Mouse (Mus musculus): ENCODE results near the gene Klhl12. TPM values are rescaled to one million over a fixed set of nuclear protein-coding genes. Genes with fewer than 3 reads are reported as not detected.

The Klhl12 gene
- polyA plus RNA-seq, 1 experiment from 2014 or later = 17.4 TPM

DNA sequence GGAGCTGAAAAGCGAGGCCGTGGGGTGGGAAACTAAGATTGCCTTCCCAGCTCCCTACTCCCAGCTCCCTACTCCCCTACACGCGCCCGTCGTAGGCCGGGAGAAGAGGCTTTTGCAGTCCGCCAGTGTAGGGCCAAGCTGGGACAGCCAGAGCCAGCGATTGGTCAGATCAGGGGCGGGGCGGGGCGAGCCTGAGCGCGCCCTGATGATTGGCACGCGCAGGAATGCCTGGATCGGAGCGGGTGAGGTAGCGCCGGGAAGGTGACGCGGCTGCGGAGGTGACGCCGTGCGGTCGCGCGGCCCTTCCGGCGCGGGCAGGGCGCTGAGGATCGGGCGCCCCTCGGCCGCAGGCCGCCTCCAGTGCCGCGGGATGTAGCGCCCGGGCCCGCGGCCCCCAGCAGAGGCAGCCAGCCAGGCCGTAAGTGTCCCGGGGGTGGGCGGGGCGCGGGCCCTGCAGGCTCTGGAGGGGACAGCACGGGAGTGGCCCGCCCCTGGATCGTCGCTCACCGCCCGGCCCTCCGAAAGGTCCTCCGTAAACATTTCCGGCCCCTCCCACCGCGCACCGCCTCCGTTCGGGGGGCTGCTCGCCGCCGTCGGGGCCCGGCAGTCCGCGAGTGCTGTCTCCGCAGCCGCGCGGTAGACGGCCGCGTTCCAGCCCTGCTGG lies 40.0 kb upstream of the Klhl12 start, which contains the start of gene Adipor1:
Adipor1 (plus strand) TSS at position 211 of the 664 bp plus-strand sequence.
- Histone ChIP-seq H3K9me3 (ENCODE audit: control insufficient read depth, low read length) (no peaks in the 10 kb centered on the region), H3K9ac (ENCODE audit: low read length) (peak within 1 kb of the TSS; percentile 89), H3K4me2 (ENCODE audit: low read length) (peak within 1 kb of the TSS; percentile 74), H3K27ac (replicated peaks in 1 of 2; ENCODE audit: control insufficient read depth in 1 of 2, insufficient read depth in 1 of 2, low read depth in 2 of 2, low read length in 2 of 2) (peak within 1 kb of the TSS; percentile 87 to 95), H3K36me3 (ENCODE audit: control insufficient read depth, insufficient read depth, low read length) (peaks cover 21% of the 10 kb centered on the region), H3K27me3 (ENCODE audit: control insufficient read depth, insufficient read depth, low read length) (no peaks in the 10 kb centered on the region), H3K4me3 (ENCODE audit: control insufficient read depth in 1 of 2, insufficient read depth in 1 of 2, low read depth in 1 of 2, low read length in 2 of 2) (peak within 1 kb of the TSS; percentile 90 to 96), H3K4me1 (ENCODE audit: control insufficient read depth in 2 of 2, insufficient read depth in 2 of 2, low read length in 2 of 2) (peaks cover 11 to 43% of the 10 kb centered on the region in 2 experiments)
- under 1% methylated on average over 71 of the region's 77 CpGs for WGBS
- ATAC-seq (ENCODE audit: insufficient number of reproducible peaks, insufficient read depth, low FRiP score, low read depth) = peak; percentile 99

DNA sequence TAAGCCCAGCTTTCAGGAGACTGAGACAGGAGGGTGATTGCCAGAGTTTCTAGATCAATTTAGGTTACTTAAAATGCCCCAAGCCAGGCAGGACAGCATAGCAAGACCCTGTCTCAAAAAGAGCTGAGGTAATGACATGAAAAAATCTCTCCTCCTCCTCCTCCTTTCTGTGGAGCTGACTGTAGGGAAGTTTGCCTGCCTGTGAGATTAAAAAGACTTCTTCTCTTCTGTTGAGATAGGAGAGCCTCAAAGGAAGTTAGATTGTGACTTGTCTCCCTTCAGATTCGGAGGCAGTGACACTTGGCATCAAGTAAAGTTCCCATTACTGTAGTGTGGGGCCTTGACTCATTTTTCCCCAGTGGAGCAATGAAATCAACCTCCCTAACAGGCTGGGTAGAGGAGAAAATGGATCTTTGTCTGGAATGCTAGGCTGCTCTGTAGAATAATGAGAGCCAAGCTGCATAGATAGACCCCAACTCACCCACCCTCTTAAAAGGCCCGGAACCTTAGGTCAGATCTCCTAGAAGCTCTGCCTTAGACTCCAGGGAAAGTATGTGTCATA lies 36.8 kb upstream of the Klhl12 start:
- Histone ChIP-seq H3K4me2 (ENCODE audit: low read length) (no peak overlapping the region), H3K27me3 (ENCODE audit: control insufficient read depth, insufficient read depth, low read length) (no peaks in the 10 kb centered on the region), H3K9ac (ENCODE audit: low read length) (no peak overlapping the region), H3K36me3 (ENCODE audit: control insufficient read depth, insufficient read depth, low read length) (peaks cover 9% of the 10 kb centered on the region), H3K4me1 (ENCODE audit: control insufficient read depth in 2 of 2, insufficient read depth in 2 of 2, low read length in 2 of 2) (peaks cover 11 to 50% of the 10 kb centered on the region in 2 experiments), H3K9me3 (ENCODE audit: control insufficient read depth, low read length) (no peaks in the 10 kb centered on the region), H3K4me3 (ENCODE audit: control insufficient read depth in 1 of 2, insufficient read depth in 1 of 2, low read depth in 1 of 2, low read length in 2 of 2) (no peak overlapping the region), H3K27ac (replicated peaks in 1 of 2; ENCODE audit: control insufficient read depth in 1 of 2, insufficient read depth in 1 of 2, low read depth in 2 of 2, low read length in 2 of 2) (peak overlapping the region; percentile 3 to 35; a peak in 1 of 4 replicates)
- 51% methylated on average over 2 of the region's 2 CpGs for WGBS
- ATAC-seq (ENCODE audit: insufficient number of reproducible peaks, insufficient read depth, low FRiP score, low read depth) = no peak

DNA sequence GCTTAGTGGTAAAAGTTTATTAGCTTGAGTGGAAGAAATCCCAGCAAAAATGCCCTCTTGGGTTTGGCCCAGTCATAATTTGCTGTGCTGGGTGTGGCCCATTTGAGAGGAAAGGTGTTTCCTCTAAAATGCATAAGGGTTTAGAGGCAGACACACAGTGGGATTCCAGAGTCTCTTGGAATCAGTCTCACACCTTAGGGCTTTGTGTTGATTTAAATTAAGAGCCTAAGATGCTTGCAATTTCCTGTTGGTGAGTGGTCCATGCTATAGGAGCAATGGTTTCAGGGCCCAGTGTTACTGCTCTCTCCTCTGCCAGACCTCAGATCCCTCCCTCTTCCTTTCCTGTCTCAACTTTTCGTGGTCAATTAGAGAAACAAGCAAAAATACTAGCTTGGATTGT lies 36.2 kb upstream of the Klhl12 start:
- Histone ChIP-seq H3K9me3 (ENCODE audit: control insufficient read depth, low read length) (no peaks in the 10 kb centered on the region), H3K27ac (replicated peaks in 1 of 2; ENCODE audit: control insufficient read depth in 1 of 2, insufficient read depth in 1 of 2, low read depth in 2 of 2, low read length in 2 of 2) (peak overlapping the region; percentile 3 to 67; a peak in 3 of 4 replicates), H3K9ac (ENCODE audit: low read length) (no peak overlapping the region), H3K4me1 (ENCODE audit: control insufficient read depth in 2 of 2, insufficient read depth in 2 of 2, low read length in 2 of 2) (peaks cover 11 to 48% of the 10 kb centered on the region in 2 experiments), H3K4me3 (ENCODE audit: control insufficient read depth in 1 of 2, insufficient read depth in 1 of 2, low read depth in 1 of 2, low read length in 2 of 2) (no peak overlapping the region), H3K27me3 (ENCODE audit: control insufficient read depth, insufficient read depth, low read length) (no peaks in the 10 kb centered on the region), H3K4me2 (ENCODE audit: low read length) (0 out of 2 replicates have a peak overlapping the region, but pooled peaks have one; percentile 8), H3K36me3 (ENCODE audit: control insufficient read depth, insufficient read depth, low read length) (peaks cover 15% of the 10 kb centered on the region)
- WGBS = 26% methylated on average over 1 of the region's 1 CpGs
- no peak for ATAC-seq (ENCODE audit: insufficient number of reproducible peaks, insufficient read depth, low FRiP score, low read depth)

DNA sequence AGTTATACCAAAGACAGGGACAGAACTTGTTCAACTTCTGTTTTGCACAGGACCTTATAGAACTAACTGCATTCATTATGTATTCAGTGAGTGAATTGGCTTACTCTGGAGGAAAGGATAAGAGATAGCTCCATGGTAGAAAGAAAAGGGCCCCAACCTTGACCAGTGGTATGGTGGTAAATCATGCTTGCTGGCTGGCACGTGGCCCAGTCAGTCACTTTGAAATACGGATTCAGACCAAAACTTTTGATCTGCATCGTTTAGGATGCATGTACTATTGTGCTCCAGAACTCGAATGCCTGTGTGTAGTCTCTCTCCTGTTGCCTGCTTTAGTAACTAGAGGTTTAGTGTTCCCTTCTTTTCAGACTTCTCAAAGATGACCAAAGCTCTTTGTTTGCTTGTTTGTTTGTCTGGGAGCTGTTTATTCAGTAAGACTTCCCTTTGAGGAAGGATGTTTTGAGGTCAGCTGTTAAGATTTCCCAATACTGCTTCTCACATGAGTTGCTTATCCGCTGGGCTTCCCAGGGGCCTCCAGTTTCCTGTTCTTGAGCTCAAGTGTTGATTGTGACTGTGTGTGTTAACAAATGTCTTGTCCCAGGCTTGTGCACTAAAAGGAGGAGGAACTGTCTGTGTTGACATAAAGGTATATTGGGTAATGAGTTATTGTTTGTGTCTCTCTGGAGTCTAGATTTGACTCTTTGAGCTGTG lies 35.4 kb upstream of the Klhl12 start:
- ATAC-seq (ENCODE audit: insufficient number of reproducible peaks, insufficient read depth, low FRiP score, low read depth) = no peak
- peak overlapping the region; percentile 19 for H3K4me2 ChIP-seq (ENCODE audit: low read length)
- H3K4me3 ChIP-seq (ENCODE audit: control insufficient read depth in 1 of 2, insufficient read depth in 1 of 2, low read depth in 1 of 2, low read length in 2 of 2) = no peak overlapping the region
- H3K9me3 ChIP-seq (ENCODE audit: control insufficient read depth, low read length) = no peaks in the 10 kb centered on the region
- peak overlapping the region; percentile 3 to 67 for H3K27ac ChIP-seq (replicated peaks in 1 of 2; ENCODE audit: control insufficient read depth in 1 of 2, insufficient read depth in 1 of 2, low read depth in 2 of 2, low read length in 2 of 2)
- H3K4me1 ChIP-seq (ENCODE audit: control insufficient read depth in 2 of 2, insufficient read depth in 2 of 2, low read length in 2 of 2) = peaks cover 11 to 42% of the 10 kb centered on the region in 2 experiments
- peaks cover 23% of the 10 kb centered on the region for H3K36me3 ChIP-seq (ENCODE audit: control insufficient read depth, insufficient read depth, low read length)
- 43% methylated on average over 5 of the region's 5 CpGs for WGBS
- no peaks in the 10 kb centered on the region for H3K27me3 ChIP-seq (ENCODE audit: control insufficient read depth, insufficient read depth, low read length)
- H3K9ac ChIP-seq (ENCODE audit: low read length) = no peak overlapping the region

DNA sequence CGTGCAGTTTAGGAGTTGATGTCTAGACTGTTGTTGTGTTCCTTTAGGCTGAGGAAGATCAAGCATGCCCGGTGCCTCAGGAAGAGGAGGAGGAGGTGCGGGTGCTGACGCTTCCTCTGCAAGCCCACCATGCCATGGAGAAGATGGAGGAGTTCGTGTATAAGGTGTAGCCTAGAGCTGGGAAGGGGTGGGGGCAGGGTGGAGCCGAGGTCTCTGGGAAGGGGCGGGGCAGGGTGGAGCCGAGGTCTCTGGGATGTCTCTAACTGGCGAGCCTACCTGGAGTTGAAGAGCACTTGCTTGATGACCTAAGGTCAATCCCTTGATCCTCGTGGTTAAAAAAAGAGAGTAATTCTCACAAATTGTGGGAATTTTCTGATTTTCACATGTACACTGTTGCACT lies 31.4 kb upstream of the Klhl12 start:
- 70% methylated on average over 10 of the region's 10 CpGs for WGBS
- Histone ChIP-seq H3K4me3 (ENCODE audit: control insufficient read depth in 1 of 2, insufficient read depth in 1 of 2, low read depth in 1 of 2, low read length in 2 of 2) (no peak overlapping the region), H3K4me2 (ENCODE audit: low read length) (no peak overlapping the region), H3K27me3 (ENCODE audit: control insufficient read depth, insufficient read depth, low read length) (no peaks in the 10 kb centered on the region), H3K4me1 (ENCODE audit: control insufficient read depth in 2 of 2, insufficient read depth in 2 of 2, low read length in 2 of 2) (peaks cover 9 to 29% of the 10 kb centered on the region in 2 experiments), H3K9ac (ENCODE audit: low read length) (no peak overlapping the region), H3K36me3 (ENCODE audit: control insufficient read depth, insufficient read depth, low read length) (peaks cover 63% of the 10 kb centered on the region), H3K9me3 (ENCODE audit: control insufficient read depth, low read length) (no peaks in the 10 kb centered on the region), H3K27ac (replicated peaks in 1 of 2; ENCODE audit: control insufficient read depth in 1 of 2, insufficient read depth in 1 of 2, low read depth in 2 of 2, low read length in 2 of 2) (no peak overlapping the region)
- ATAC-seq (ENCODE audit: insufficient number of reproducible peaks, insufficient read depth, low FRiP score, low read depth) = no peak

DNA sequence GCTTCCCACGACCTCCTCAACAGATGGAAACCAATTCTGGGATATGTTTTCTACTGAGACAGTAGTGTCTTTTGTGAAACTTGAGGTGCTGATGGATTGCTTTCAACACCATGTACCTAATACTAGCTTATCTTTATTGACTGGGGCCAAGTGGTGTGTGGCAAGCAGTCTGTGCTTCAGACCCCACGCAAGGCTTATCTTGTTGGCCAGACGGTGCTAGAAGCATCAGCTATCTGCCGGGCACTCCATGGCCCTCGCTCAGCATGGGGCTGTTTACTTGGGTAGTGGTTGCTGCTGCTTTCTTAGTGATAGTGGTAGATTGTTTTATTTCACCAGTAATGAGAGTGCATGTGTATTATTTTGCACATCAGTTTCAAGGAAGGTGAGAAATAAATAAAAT lies 29.0 kb upstream of the Klhl12 start:
- no peak overlapping the region for H3K27ac ChIP-seq (replicated peaks in 1 of 2; ENCODE audit: control insufficient read depth in 1 of 2, insufficient read depth in 1 of 2, low read depth in 2 of 2, low read length in 2 of 2)
- peaks cover 5 to 9% of the 10 kb centered on the region in 2 experiments; a peak in 3 of 4 replicates for H3K4me1 ChIP-seq (ENCODE audit: control insufficient read depth in 2 of 2, insufficient read depth in 2 of 2, low read length in 2 of 2)
- WGBS = 7% methylated on average over 5 of the region's 5 CpGs
- no peak overlapping the region for H3K9ac ChIP-seq (ENCODE audit: low read length)
- peaks cover 86% of the 10 kb centered on the region for H3K36me3 ChIP-seq (ENCODE audit: control insufficient read depth, insufficient read depth, low read length)
- H3K4me3 ChIP-seq (ENCODE audit: control insufficient read depth in 1 of 2, insufficient read depth in 1 of 2, low read depth in 1 of 2, low read length in 2 of 2) = no peak overlapping the region
- no peaks in the 10 kb centered on the region for H3K27me3 ChIP-seq (ENCODE audit: control insufficient read depth, insufficient read depth, low read length)
- no peaks in the 10 kb centered on the region for H3K9me3 ChIP-seq (ENCODE audit: control insufficient read depth, low read length)
- ATAC-seq (ENCODE audit: insufficient number of reproducible peaks, insufficient read depth, low FRiP score, low read depth) = no peak
- H3K4me2 ChIP-seq (ENCODE audit: low read length) = no peak overlapping the region

DNA sequence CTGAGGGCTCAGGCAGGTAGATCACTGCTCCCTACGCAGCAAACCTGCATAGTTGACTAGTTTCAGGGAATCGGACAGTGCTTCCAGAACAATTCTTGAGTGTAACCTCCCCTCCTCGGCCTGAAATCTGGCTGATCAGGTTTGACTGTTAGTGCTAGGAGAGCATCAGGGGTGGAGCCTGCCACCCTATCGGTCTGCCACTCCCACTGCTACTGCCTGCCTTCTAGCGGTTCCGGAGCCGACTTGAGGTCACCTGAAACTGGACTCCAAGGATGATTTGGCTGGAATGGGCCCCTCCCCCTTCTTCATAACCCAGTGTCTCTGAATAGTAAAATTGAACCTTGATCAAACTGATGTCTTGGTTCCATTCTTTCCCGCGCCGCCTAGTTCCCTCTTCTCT lies 22.3 kb upstream of the Klhl12 start:
- 81% methylated on average over 10 of the region's 10 CpGs for WGBS
- H3K36me3 ChIP-seq (ENCODE audit: control insufficient read depth, insufficient read depth, low read length) = peaks cover 60% of the 10 kb centered on the region
- no peak for ATAC-seq (ENCODE audit: insufficient number of reproducible peaks, insufficient read depth, low FRiP score, low read depth)

More for the DNA sequence above, 22.3 kb upstream of the Klhl12 start:
- Histone ChIP-seq H3K27ac (replicated peaks in 1 of 2; ENCODE audit: control insufficient read depth in 1 of 2, insufficient read depth in 1 of 2, low read depth in 2 of 2, low read length in 2 of 2) (no peak overlapping the region), H3K4me1 (ENCODE audit: control insufficient read depth in 2 of 2, insufficient read depth in 2 of 2, low read length in 2 of 2) (no peaks in the 10 kb centered on the region), H3K9me3 (ENCODE audit: control insufficient read depth, low read length) (no peaks in the 10 kb centered on the region), H3K9ac (ENCODE audit: low read length) (no peak overlapping the region), H3K4me2 (ENCODE audit: low read length) (no peak overlapping the region), H3K27me3 (ENCODE audit: control insufficient read depth, insufficient read depth, low read length) (no peaks in the 10 kb centered on the region), H3K4me3 (ENCODE audit: control insufficient read depth in 1 of 2, insufficient read depth in 1 of 2, low read depth in 1 of 2, low read length in 2 of 2) (no peak overlapping the region)

All from heart, embryonic 14.5 days (tissue).